Mouse (Mus musculus): ENCODE data around the gene Dennd5b.
A peak's percentile ranks its signal among the peaks of the same experiment; 100 is the strongest.

Dennd5b gene

DNA sequence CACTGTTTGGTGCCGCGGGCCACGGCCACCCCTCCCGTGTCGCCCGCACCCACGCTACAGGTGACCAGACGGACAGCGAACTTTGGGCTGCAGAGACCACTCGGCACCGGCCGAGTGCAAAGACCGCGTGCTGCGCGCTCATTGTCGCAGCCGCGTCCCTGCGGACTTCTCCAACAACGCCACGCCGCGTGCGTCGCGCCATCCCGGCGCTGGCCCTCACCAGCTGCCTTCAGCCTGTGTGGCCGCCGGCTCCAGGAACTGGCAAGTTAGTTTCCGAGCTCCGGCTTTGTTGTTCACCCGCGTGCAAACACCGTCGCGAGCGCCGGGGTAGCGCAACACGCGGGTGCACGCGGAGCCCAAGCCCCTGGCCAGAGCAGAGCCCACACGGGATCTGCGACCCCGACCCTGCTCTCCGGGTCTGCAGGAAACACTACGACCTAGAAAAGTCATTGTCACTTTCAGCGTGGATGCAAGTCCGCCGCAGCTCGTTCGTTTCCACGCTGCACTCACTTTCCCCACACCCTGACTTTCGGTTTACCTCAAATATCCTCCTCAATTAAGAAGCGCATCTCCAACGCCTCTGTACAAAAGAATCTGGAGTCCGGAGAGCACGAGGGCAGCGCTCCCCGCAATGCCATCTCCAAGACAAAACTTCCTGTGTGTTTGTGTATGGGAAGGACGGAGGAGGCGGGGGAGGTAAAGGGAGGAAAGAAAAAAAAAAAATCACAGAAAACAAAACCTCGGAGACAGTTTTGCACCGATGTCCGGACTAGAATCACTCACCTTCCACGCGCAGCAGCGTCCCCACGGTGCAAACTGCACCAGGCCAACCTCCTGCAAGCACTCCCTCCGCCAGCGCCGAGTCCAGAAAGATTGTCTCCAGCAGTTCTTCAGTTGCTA is 155.7 kb downstream of the Dennd5b start:
- DNase-seq = peak; percentile 60

- peak; percentile 69 for DNase-seq
Measured at GRCm38 (mm10) chr6:148944767-148945508, 156.5 kb downstream of the Dennd5b start.

DNA sequence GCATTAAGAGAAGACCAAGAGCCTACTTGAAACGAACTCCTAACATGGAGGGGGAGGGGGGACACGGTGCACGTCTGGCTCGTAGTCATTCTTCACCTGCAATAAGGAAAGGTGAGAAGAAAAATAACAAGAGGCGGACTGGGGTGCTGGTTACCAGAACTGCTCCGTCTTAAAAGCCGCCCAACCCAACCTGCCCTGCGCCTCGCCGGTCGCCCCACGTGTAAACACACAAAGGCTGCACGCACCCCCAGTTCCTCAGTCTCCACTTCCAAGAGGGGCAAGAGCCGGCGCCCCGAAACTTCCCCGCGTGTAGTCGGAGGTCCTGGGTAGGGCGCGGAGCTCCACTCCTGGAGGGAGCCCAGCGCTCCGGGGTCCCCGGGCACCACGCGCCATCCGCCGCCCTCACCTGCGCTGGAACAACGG is 157.1 kb downstream of the Dennd5b start:
- no peak for DNase-seq

DNA sequence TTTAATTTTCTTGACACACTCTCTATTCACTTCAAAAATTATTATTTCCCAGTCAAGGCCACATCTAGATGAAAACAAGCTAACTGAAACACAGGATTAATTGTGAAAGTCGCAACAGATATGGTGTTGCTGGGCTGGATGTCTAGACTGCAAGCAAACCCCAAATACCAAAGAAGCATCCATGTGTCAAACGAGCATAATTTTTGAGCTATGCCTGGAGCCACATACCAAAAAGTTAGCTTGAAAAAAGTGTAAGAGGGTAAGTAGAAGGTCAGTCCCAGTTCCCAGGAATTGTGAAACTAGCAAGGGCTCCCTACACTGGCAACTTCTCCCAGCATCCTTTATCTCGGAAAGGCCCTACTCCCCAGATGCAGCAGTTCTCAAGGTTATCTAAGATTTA is 157.8 kb downstream of the Dennd5b start:
- no peak for DNase-seq

DNA sequence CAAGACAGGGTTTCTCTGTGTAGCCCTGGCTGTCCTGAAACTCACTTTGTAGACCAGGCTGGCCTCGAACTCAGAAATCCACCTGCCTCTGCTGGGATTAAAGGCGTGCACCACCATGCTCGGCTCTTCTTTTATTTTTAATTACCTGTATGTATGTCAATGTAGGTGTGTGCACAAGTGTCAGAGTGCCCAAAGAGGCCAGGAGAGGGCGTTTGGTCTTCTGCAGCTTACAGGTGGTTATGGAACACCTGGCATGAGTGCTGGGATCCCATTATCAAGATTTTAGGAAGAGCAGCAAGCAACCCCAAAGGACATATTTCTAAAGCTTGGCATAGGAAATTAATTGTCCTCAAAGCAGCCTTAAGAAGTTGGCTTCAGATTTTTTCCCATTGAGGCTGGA is 159.1 kb downstream of the Dennd5b start:
- DNase-seq = no peak

DNA sequence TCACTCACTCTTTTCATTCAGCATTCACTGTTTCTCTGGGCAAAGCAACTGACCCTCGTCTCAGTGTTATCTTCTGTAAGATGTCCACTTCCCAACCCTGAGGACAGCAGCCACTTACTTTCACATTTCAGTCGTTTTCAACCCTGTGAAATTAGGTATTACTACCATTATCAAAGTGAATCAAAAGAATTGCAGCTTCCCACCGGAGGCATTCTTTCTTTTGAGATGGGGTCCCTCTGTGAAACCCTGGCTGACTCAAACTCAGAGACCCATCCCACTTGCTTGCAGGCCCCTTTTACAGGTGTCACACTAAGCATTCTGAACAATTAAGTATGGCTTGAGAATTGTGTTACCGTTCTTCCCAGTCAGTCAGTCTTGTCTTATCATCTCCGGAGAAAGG is 159.6 kb downstream of the Dennd5b start:
- DNase-seq = no peak

GRCm38 (mm10) chr6:148940383-148940782 is 161.1 kb downstream of the Dennd5b start:
- peak; percentile 51 for DNase-seq

Measured in thymus, postnatal 14 days (tissue).